Mouse (Mus musculus): ENCODE data around the gene Ak4.
"Not testable (repeated sequence)": the region's sequence is repeated elsewhere in the genome, so short reads cannot be mapped to it uniquely, and the experiment has no call there.

Ak4 gene

DNA sequence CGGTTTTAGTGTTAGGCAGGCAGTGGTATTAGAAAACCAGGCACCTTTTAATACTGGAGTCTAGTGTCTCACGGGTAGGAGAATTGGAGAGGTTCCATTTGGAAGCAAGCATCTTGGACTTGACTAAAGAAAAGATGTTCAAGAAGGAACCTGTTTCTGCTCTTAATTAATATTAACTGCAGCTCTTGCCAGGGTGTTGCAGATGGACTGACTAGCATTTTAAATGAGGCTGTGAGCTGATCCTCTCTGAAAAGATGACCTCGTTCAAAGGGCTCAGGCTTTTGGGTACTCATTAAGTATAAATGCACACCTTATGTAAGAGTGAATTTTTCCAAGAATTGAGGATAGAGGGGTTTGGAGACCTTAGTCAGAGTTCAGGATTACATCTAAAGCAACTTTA lies 5.4 kb downstream of the Ak4 start:
- no peak for DNase-seq

- no peak for DNase-seq
Measured at GRCm38 (mm10) chr4:101425119-101425518, 6.0 kb downstream of the Ak4 start.

GRCm38 (mm10) chr4:101425666-101426065 lies 6.6 kb downstream of the Ak4 start:
- no peak for DNase-seq

- no peak for DNase-seq
Measured at GRCm38 (mm10) chr4:101426566-101426965, 7.5 kb downstream of the Ak4 start.

- DNase-seq, result no peak
Measured at GRCm38 (mm10) chr4:101427886-101428680, 9.0 kb downstream of the Ak4 start.

DNA sequence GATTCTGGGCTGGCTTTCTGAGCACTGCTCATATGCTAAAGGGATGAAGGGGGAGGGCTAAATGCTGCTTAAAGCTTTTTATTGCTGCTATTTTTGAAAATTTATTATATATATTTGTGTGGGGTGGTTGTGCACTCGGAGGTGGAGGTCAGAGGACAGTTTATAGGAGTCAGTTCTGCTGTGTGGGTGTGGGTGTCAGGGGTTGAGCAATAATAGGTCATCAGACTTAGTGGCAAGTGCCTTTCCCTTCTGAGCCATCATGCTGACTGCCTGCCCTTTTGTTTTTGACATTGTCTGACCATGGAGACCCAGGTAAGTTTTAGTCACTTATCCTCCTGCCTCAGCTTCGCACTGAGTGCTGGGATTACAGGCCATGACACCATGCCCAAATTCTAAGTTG lies 10.0 kb downstream of the Ak4 start:
- no peak for DNase-seq

DNA sequence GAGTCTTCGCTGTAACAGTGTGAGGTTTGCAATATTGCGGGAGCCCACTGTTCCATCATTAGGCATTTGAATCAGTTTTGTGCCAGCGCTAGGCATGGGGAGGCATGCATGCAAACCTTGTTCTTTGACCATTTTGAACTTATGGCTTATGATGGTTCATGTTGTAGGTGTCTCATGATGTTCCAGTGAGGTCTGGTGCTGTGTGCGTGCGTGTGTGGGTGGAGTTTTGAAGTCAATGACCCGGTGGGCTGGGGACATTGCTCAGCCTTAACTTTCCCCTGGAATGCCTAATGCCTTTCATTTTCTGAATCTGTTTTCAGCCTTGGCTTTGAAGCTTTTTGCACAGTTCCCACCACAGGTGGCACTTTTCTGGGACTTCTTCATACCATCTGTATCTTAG lies 10.9 kb downstream of the Ak4 start:
- no peak for DNase-seq

GRCm38 (mm10) chr4:101436761-101437512 lies 17.9 kb downstream of the Ak4 start:
- DNase-seq, result no peak

- no peak for DNase-seq
Measured at GRCm38 (mm10) chr4:101438271-101438670, 19.2 kb downstream of the Ak4 start.

DNA sequence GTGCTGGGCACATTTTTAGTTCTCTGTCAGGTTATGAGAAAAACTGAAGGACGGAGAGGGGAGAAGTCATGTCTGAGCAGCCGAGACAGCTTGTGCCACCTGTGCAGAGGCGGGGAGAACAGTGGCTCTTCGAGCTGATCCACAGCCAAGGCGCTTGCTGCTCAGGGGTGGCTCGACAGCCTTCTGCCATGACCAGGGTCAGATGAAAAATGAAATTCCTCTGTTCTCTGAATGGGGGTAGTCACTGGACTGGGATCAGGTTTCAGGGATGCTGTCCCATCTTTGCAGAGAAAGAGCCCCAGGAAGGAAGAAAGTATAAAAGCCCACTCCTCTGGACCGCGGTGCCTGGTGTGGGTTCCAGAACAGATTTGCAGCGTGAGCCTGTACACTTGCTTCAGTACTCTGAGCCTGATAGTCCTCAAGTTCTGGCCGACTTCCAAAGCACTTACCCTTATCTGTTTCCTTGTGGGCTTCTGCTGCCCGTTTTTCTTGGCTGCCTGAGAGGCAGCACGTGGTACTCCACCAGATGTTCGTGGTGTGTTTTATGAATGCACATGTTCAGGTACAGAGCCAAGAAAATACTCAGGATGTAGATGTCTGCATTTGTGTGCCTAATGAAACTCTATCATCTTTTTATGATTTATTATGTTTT lies 20.8 kb downstream of the Ak4 start:
- peak; percentile 24 for DNase-seq

GRCm38 (mm10) chr4:101442791-101443190 lies 23.7 kb downstream of the Ak4 start:
- no peak for DNase-seq

DNA sequence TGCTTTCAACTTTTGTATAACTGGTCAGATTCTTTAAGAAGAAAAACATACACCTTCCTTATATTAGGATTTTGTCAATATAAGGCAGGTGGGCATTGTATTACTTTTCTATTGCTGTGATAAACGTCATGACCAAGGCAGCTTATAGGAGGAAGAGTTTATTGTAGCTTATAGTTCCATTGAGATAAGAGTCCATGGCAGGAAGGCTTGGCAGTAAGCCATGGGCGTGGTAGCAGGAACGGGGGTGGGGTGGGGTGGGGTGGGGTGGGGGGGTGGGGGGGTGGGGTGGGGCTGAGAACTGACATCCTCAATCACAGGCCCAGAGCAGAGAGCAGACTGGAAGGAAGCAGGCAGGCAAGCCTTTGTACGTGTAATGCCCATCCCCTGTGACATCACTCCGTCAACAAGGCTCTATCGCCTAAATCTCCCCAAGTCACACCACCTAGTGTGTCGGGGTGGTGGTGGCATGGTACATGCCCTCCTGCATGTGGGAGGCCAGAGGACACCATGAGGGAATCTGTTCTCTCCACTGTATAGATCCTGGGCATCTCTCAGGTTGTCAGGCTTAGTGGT lies 24.4 kb downstream of the Ak4 start:
- DNase-seq, result no peak

GRCm38 (mm10) chr4:101445660-101446059 lies 26.6 kb downstream of the Ak4 start:
- no peak for DNase-seq

DNA sequence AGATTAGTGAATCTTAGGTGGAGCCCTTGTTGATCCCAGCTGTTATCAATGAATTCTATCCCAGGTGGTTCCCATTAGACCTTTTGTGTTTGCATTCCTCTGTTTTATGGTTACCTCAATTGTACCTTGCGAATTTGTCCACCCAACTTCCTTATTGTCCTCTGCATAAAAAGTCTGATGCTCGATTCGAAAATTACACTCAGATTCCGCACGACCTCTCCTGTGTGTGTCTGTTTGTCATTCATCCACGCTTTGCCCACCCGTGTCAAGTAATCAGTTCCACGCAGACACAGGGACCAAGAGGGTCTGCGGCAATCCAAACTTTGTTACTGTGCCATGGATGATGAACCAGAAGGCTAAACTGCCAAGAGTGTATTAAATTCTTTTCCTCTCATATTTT lies 27.5 kb downstream of the Ak4 start:
- DNase-seq, result not testable (repeated sequence)

GRCm38 (mm10) chr4:101448701-101449100 lies 29.6 kb downstream of the Ak4 start:
- no peak for DNase-seq

- no peak for DNase-seq
Measured at GRCm38 (mm10) chr4:101449344-101449743, 30.3 kb downstream of the Ak4 start.

DNA sequence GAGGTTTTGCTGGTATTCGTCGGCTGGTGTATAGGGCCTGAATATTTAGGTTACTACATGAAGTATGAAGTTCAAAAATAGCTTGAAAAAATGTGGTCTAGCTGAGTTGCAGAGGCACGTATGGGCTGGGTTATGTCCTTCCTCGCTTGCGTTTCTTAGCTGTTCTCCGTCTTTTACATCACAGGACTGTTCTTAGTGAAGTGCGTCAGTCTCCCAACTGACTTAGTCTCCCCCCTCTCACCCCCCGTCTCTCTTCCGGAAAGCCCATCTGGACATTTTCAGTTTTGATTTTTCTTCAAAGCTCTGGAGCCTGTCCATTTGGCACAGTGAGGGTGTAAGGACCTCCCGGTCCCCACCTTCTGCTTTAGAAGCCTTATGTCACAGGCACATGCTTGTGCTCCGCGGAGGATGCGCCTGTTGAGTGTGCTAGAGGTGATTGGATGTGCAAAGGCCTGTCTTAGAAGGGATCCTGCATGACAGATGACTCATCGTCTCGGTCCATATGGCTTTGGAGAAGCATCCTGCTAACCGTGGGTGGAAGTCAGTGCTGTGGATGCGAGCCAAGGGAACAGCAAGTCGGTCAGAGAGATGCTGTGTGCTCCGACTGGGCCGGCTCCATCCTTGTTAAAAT lies 31.2 kb downstream of the Ak4 start:
- no peak for DNase-seq

- no peak for DNase-seq
Measured at GRCm38 (mm10) chr4:101451089-101451488, 32.0 kb downstream of the Ak4 start.

DNA sequence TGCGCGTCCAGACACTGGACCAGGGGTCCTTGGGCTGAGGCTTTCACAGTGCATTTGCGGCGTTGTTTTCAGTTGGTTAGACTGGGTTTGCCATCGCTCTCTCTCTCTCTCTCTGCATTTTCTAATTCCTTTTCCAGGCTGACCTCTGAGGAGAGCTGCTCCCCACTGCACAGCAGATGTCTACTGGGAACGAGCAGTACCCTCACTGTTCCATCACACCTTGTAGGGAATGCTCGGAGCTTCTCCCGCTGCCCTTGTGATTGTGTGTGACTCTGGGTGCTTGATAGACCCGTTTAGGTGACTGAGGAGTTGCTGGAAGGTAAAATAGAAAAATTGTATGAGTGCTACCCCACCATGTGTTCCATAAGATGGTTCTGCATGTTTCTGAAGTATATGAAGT lies 33.8 kb downstream of the Ak4 start:
- no peak for DNase-seq

- no peak for DNase-seq
Measured at GRCm38 (mm10) chr4:101457176-101457575, 38.1 kb downstream of the Ak4 start.

DNA sequence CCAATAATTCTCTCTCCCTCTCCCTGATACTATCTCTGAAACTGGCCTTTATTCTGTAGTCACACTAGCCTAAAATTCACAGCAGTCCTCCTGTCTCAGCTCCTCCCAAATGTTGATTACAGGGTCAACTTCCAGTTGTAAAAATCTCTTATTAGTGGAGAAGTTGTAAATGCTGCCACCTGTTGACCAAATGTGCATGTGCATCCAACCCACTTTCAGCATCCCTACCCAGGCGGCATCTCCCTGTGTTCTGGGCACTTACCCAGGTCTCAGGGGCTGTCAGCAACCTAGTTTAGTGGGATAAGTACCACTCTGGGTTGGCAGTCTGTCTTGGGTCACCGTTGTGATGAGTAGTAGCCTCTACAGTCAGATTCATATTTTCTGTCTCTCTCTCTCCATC lies 39.3 kb downstream of the Ak4 start:
- peak; percentile 57 for DNase-seq

DNA sequence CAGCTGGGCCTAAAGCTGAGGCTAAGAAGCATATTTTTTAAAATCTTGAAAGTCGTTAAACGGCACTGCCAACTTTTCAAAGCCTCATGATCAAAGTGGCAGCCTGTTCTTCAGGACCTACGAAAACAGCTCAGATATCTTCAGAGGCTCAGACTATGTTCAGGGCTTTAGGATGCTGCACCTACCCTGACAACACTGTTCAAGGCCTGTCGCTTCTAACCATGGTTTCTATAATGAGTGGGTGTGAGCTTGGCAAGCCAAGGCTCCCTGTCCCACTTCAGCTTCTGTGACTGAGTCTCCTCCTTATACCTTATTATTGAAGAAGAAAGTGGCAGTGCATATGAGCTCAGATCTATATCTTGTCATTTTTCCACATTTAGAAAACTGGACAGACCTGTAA lies 40.3 kb downstream of the Ak4 start:
- DNase-seq, result no peak

- no peak for DNase-seq
Measured at GRCm38 (mm10) chr4:101460114-101460513, 41.0 kb downstream of the Ak4 start.

Data from thymus, postnatal 4 days (tissue).